Mouse (Mus musculus) CH12.LX (cell line): ENCODE measurements around the gene Fkbp4. TPM values are rescaled to one million over a fixed set of nuclear protein-coding genes. Genes with fewer than 3 reads are reported as not detected.
A peak's percentile ranks its signal among the peaks of the same experiment; 100 is the strongest.

ENCODE experiments used
- DNase-seq: peaks from one replicate; pipeline ENCODE4 v3.0.0-alpha.2; 2013; ENCODE audit errors: extremely low read depth
- H3K27ac ChIP-seq: 2 replicates; pipeline ENCODE4 v1.5.1; 2012; ENCODE audit warnings: low read depth, mild to moderate bottlenecking, control low read depth, moderate library complexity; ENCODE audit not compliant: insufficient read depth
- H3K27me3 ChIP-seq: replicated peaks from 2 replicates; pipeline ENCODE3; 2012; ENCODE audit warnings: inconsistent platforms
- H3K36me3 ChIP-seq, 2 experiments: replicated peaks in 1 of 2; 2 replicates each; pipeline versions ENCODE3 to v1.6.1; 2012; ENCODE audit warnings: inconsistent platforms in 1 of 2, low read length in 1 of 2, mild to moderate bottlenecking in 1 of 2, mixed read lengths in 1 of 2, moderate library complexity in 1 of 2; ENCODE audit not compliant: control insufficient read depth in 1 of 2, insufficient read depth in 1 of 2
- H3K4me1 ChIP-seq, 2 experiments: 2 replicates each; pipeline ENCODE4 v1.6.1; 2012; ENCODE audit warnings: inconsistent platforms in 1 of 2, moderate library complexity in 1 of 2; ENCODE audit not compliant: insufficient read depth in 2 of 2, control insufficient read depth in 1 of 2
- H3K4me2 ChIP-seq: 2 replicates; pipeline ENCODE4 v1.6.1; 2012; ENCODE audit warnings: low read depth, mild to moderate bottlenecking, control low read depth; ENCODE audit not compliant: poor library complexity, insufficient read depth, severe bottlenecking
- H3K4me3 ChIP-seq, 3 experiments: fragments of 150-350 bp in 1 of 3; sonication (generic) in 1 of 3; replicated peaks in 1 of 3; 2 replicates each; pipeline versions ENCODE3 to v1.5.1; 2011 to 2012; ENCODE audit warnings: low read depth in 2 of 3, low read length in 2 of 3, mild to moderate bottlenecking in 2 of 3, moderate library complexity in 2 of 3, control low read depth in 1 of 3, improper control_type of control experiment in 1 of 3, inconsistent platforms in 1 of 3, mixed read lengths in 1 of 3; ENCODE audit not compliant: poor library complexity in 1 of 3
- H3K79me2 ChIP-seq: replicated peaks from 2 replicates; pipeline ENCODE4 v1.6.1; 2012; ENCODE audit warnings: mild to moderate bottlenecking, moderate library complexity; ENCODE audit not compliant: control insufficient read depth, poor library complexity, insufficient read depth, severe bottlenecking; ENCODE audit errors: extremely low read depth
- H3K9ac ChIP-seq: 2 replicates; pipeline ENCODE4 v1.6.1; 2012; ENCODE audit warnings: low read depth, mild to moderate bottlenecking, control low read depth, moderate library complexity; ENCODE audit not compliant: insufficient read depth
- H3K9me3 ChIP-seq: replicated peaks from 2 replicates; pipeline ENCODE3; 2012; ENCODE audit warnings: low read length, inconsistent platforms, mixed read lengths
- CHD1 ChIP-seq: IDR thresholded peaks from 2 replicates; pipeline ENCODE4 v1.6.1; 2012; ENCODE audit warnings: low read depth, low read length, improper control_type of control experiment, inconsistent platforms
- CHD2 ChIP-seq: IDR thresholded peaks from 2 replicates; pipeline ENCODE4 v1.6.1; 2011; ENCODE audit warnings: low read length, improper control_type of control experiment
- CTCF ChIP-seq, 2 experiments: IDR thresholded peaks in 1 of 2; conservative IDR thresholded peaks in 1 of 2; 2 replicates each; pipeline ENCODE4 v1.5.1; 2011 to 2012; ENCODE audit warnings: low read depth in 2 of 2, low read length in 2 of 2, improper control_type of control experiment in 1 of 2, inconsistent platforms in 1 of 2, mild to moderate bottlenecking in 1 of 2, moderate library complexity in 1 of 2
- MAZ ChIP-seq: IDR thresholded peaks from 2 replicates; pipeline ENCODE4 v1.6.1; 2012; ENCODE audit warnings: low read depth, mild to moderate bottlenecking, inconsistent platforms, low read length, improper control_type of control experiment, moderate library complexity
- POLR2A ChIP-seq: IDR thresholded peaks from 2 replicates; pipeline ENCODE4 v1.6.1; 2011; ENCODE audit warnings: low read depth, mild to moderate bottlenecking, improper control_type of control experiment, low read length
- POLR2AphosphoS2 ChIP-seq: IDR thresholded peaks from 2 replicates; pipeline ENCODE4 v1.6.1; 2011; ENCODE audit warnings: low read depth, low read length, improper control_type of control experiment
- SIN3A ChIP-seq: IDR thresholded peaks from 2 replicates; pipeline ENCODE4 v1.6.1; 2012; ENCODE audit warnings: low read length, improper control_type of control experiment, inconsistent platforms
- SMC3 ChIP-seq: IDR thresholded peaks from 2 replicates; pipeline ENCODE4 v1.6.1; 2011; ENCODE audit warnings: low read depth, low read length, improper control_type of control experiment
- USF2 ChIP-seq: conservative IDR thresholded peaks from 2 replicates; pipeline ENCODE4 v1.6.1; 2011; ENCODE audit warnings: low read depth, low read length, improper control_type of control experiment
- ZMIZ1 ChIP-seq: IDR thresholded peaks from 2 replicates; pipeline ENCODE4 v1.6.1; 2012; ENCODE audit warnings: low read depth, mild to moderate bottlenecking, inconsistent platforms, low read length, improper control_type of control experiment
- dilution Hi-C: fragments of 300-500 bp; cut with MboI; formaldehyde crosslinking; loops from 2 replicates; pipeline ENCODE4 v1.14.3; 2020; ENCODE audit warnings: low sequenced_read_pairs; ENCODE audit not compliant: extremely low pct_unique_long_range_greater_than_20kb, extremely low pct_ligation_motif_present
- in situ Hi-C: fragments of 300-500 bp; cut with MboI; formaldehyde crosslinking; loops from 3 replicates; pipeline ENCODE4 v1.14.3; 2019; ENCODE audit warnings: low sequenced_read_pairs, low pct_ligation_motif_present, low pct_unique_long_range_greater_than_20kb, mixed read lengths
- polyA plus RNA-seq: library from polyadenylated mRNA; unstranded; fragments of >175 nt; gene quantifications from 2 replicates; pipeline ENCODE4 v1.2.1, GENCODE M21; 2012; ENCODE audit warnings: low read depth; ENCODE audit not compliant: insufficient read length
- total RNA-seq, 2 experiments: library from RNA; depleted of rRNA; stranded (reverse); fragments of 300-350 nt in 1 of 2; fragments of >200 nt in 1 of 2; gene quantifications; 2 replicates each; pipeline ENCODE4 v1.2.3; 2012 to 2014

The Fkbp4 gene
- total and polyA plus RNA-seq, 3 experiments = 198 to 304 (median 265) TPM

DNA sequence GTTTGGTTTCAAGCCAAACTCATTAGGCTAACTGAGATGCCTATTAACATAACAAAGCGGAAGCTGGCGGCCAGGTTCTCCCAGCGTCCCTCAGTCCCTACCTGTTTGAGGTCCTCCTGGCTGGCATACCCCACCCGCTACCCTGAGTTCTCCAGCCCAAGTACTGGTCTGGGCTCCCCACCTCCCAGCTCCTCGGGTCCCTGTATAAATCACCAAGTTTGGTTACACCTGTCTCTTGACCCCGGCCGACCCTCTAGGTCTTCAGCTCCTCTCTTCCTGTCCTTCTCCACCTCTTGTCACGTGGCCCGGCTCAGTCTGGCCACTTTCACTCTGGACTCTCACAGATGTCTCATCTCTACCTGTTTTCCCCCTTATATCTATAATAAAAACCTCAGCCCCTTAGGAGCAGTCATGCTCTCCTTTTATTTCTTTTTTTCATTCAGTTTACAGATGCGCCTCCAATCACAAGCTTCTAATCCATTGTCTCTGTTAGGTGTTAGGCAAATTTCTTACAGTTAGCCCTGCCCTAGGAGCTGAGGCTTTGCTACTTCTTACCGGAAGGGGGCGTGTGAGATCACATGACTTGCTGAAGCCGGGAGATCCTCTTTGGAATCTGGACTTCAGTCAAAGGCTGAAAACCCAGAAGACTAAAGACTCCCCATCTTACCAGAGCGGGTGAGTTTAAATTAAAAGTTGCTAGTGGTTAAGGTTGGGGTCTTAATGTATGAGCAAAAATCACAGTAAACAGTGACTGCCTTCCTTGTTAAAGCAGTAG is 7.5 kb upstream of the Fkbp4 start (continued):
- no peak for TF ChIP-seq POLR2AphosphoS2
- TF ChIP-seq SIN3A = peak; percentile 75
- no peak for TF ChIP-seq CHD1
- TF ChIP-seq, all 38 proteins: peak for 14

DNA sequence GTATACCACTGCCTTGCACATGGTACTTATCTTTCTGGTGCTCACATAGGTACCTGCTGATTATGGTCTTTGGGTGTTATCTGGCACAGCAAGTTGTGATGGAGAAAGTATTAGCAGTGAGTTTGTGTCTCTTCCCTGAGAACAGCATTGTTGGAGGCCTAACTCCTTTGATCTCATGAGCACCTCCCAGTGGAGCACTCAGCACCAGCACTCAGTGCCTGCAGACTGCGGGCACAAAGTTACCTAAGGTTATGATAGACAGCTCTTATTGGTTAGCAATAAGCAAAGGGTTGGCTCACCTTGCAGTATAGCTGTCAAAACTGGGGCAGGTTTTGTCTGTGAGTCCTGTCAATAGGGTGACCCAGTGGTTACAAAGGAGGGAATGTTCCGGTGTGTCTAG is 1.8 kb upstream of the Fkbp4 start:
- no peak for DNase-seq
- no peaks in the 10 kb centered on the region for H3K9me3 ChIP-seq
- dilution Hi-C loops = no loop called here
- H3K4me2 ChIP-seq = no peak overlapping the region
- no peak overlapping the region for H3K9ac ChIP-seq
- peaks cover 12 to 19% of the 10 kb centered on the region in 2 experiments for H3K36me3 ChIP-seq
- in situ Hi-C loops = no loop called here
- H3K27me3 ChIP-seq = no peaks in the 10 kb centered on the region
- H3K4me3 ChIP-seq = no peak overlapping the region
- H3K4me1 ChIP-seq = peaks cover 5 to 18% of the 10 kb centered on the region in 2 experiments; a peak in 3 of 4 replicates
- no peak overlapping the region for H3K27ac ChIP-seq
- peaks cover 27% of the 10 kb centered on the region for H3K79me2 ChIP-seq
- no peak for TF ChIP-seq POLR2A
- TF ChIP-seq USF2 = no peak
- 0 out of 2 replicates have a peak, but pooled peaks have one; percentile 16 for TF ChIP-seq SMC3
- TF ChIP-seq CTCF (conservative IDR thresholded peaks at IDR 0.05 in 1 of 2, IDR thresholded peaks at IDR 0.05 in 1 of 2; ENCODE audit: low read depth in 2 of 2, low read length in 2 of 2) = peak in 1 of 2 experiments; percentile 41; a peak in 2 of 4 replicates

DNA sequence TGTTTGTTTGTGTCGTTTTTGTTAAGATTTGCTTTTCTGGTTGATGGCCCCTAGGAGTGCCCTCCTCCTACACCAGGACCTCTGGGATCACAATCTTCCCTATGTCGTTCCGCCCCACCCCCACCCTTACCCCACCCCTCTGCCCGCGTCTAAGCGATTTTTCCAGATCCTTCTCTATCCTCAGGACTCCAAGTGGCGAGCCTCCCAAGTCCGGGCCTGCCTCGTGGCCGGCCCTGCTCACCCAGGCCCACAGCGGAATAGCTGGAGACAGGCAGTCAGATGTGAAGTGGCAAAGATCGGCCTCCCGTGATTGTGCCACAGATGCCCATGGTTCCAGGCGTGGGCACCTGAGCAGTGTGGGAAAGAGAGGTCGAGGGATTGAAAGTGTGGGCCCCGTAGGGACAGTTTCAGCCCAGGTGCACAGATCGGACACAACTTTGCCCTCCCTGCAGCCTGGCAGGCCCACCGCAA is 429 bp upstream of the Fkbp4 start:
- Histone ChIP-seq H3K27ac (no peak overlapping the region), H3K4me3 (peak overlapping the region; percentile 42 to 100 (median 60)), H3K79me2 (peaks cover 27% of the 10 kb centered on the region), H3K9me3 (no peaks in the 10 kb centered on the region), H3K36me3 (peaks cover 25 to 33% of the 10 kb centered on the region in 2 experiments), H3K27me3 (no peaks in the 10 kb centered on the region), H3K4me2 (peak overlapping the region; percentile 99), H3K4me1 (peaks cover 5 to 18% of the 10 kb centered on the region in 2 experiments; a peak in 3 of 4 replicates), H3K9ac (peak overlapping the region; percentile 77)
- dilution Hi-C loops (no loop called here), in situ Hi-C loops (no loop called here)
- DNase-seq = no peak
- TF ChIP-seq ZMIZ1 (no peak), CHD2 (peak; percentile 55; the same call in 1 of the 2 replicates), MAZ (peak; percentile 2; the same call in 1 of the 2 replicates)
- TF ChIP-seq, all 38 proteins: peak for 2
